Mouse (Mus musculus) liver, embryonic 14.5 days (tissue): Measurements from ENCODE around the gene Csmd2.

Experiments
- CTCF ChIP-seq: IDR thresholded peaks from 2 replicates; pipeline ENCODE4 v1.5.1; 2016; ENCODE audit warnings: antibody characterized with exemption, low read depth, control low read depth
- EP300 ChIP-seq: IDR thresholded peaks from 2 replicates; pipeline ENCODE4 v1.6.1; 2016; ENCODE audit warnings: antibody characterized with exemption, low read depth

GRCm38 (mm10) chr4:128593286-128593685, 605.6 kb downstream of the Csmd2 start:
- TF ChIP-seq CTCF (no peak), EP300 (no peak)
